Mouse (Mus musculus): ENCODE measurements around the gene Gm13090. TPM values are rescaled to one million over a fixed set of nuclear protein-coding genes. Genes with fewer than 3 reads are reported as not detected.

Gm13090 gene
- not detected in 2 replicates for polyA plus RNA-seq (2015; fragmentation: Nextera tagmentation; extraction: Ambion mirVana)

DNA sequence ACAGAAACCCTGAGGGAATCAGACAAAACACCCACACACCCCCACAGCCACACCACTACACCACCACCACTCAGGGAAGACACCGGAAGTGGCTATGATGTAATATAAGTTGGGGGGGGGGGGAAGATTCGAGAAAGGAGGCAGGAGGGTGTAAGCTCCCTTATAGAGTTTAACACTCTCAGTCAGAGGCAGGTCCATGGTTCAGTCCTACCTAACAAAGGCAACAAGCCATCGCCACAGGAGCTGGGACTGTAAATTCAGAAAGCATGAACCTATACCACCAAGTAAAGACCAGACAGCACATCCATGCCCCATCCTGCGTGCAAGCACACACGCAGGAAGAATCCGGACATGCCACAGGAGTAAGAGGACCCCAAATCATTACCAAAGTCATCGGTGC lies at the start of gene Gm13090:
TSS of gene Gm13090 (plus strand) at position 301 of the 400 bp plus-strand sequence.

DNA sequence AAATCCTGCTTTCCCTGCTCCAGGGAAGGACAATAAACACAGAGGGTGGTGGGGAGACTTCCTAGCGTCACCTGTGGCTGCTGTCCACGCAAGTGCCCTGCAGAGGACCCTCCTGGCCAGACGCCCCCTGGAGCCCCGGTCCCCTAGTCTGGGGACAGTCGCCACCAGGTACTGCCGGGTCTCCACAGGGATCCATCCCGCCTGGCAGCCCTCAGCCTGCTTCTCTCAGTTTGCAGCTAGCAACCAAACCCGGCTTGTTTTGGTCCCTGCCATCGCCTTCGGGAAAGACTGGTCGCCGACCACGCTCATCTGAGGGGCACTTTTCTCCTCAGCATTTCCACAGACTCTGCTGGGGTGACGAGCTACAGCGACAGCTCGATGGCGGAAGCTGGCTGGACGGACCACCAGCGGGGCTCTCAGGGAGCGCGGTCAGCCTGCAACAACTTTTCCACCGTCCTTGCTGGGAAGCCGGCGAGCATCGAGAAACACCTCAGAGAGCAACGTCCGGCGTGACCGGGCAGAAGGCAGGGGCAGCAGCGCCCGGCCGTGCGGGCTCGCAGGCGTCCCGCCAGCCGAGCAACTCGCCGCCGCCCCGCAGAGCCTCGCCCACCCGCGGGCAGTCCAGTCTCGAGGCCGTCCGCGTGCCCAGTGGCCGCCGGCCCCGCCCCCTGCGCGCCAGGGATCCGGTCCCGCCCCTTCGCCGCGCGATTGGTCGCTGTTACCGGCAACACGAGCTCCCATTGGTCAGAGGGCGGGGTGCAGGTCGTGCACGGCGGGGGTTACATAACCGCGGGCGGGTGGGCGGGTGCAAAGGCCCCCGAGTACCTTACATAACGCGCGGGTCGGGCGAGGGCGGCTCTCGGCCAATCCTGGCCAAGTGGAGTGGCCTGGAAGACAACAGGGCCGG lies 45.1 kb upstream of the Gm13090 start, which contains the start of gene Per3:
TSS of gene Per3 (minus strand) at position 629 of the 907 bp plus-strand sequence.

DNA sequence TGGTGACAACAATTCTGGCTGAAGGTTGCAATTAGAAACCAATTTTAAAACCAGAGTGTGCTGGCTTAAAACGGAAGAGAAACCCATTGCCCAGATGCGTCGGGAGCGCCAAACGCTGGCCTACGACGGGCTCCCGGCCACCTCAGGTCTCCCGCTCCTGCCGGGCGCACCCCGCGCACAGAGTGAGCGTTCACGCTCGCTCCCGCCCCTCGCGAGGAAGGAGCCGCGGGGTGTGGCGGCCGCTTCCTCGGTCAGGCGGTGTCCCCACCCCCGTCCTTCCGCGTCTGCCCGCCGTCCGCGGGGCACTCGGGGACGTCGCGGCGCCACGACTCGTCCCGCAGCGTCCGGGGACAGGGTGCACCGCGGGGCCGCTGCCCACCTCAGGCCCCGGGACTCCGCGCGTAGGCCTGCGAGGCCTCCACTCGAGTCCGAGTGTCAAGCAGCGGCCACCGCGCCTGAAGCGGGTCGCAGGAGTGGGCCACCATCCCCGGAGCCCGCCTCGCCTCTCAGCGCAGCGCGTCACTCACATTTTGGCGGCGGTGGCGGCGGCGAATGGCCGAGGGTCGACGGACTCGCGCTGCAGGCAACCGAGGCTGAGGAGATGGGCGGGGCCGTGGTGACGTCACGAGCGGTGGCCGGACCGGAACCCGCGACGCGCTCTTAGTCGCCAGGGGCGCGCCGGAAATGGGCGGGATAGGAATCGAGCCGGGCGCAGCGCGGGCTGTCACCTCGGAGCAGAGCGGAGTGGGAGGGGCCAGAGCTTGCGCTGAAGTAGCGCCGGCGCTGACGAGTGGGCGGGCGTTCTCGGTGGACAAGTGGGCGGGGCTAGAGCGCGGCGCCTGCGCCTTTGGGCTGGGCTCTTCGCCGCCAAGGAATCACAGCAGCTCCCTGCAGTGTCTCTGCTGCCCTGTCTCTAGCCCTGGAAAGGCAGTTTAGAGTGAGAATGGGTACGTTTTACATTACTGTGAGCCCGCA lies 31.7 kb upstream of the Gm13090 start, which contains the start of gene Vamp3:
TSS of gene Vamp3 (minus strand) at position 617 of the 975 bp plus-strand sequence.

Other genes with a start within 250 kb of the Gm13090 start
- 17.3 and 21.7 TPM in 2 replicates for gene Errfi1, start 235.7 kb upstream of the Gm13090 start, polyA plus RNA-seq (2015; fragmentation: Nextera tagmentation; extraction: Ambion mirVana)
- 237 and 350 TPM in 2 replicates for gene Park7, start 175.1 kb upstream of the Gm13090 start, polyA plus RNA-seq (2015; fragmentation: Nextera tagmentation; extraction: Ambion mirVana)
- gene Tnfrsf9, start 175.0 kb upstream of the Gm13090 start, polyA plus RNA-seq (2015; fragmentation: Nextera tagmentation; extraction: Ambion mirVana), result 0.26 and 0.91 TPM in 2 replicates
- not detected in 2 replicates for gene Uts2, start 92.5 kb upstream of the Gm13090 start, polyA plus RNA-seq (2015; fragmentation: Nextera tagmentation; extraction: Ambion mirVana)
- gene Per3, start 44.9 kb upstream of the Gm13090 start, polyA plus RNA-seq (2015; fragmentation: Nextera tagmentation; extraction: Ambion mirVana), result 6.3 and 8.1 TPM in 2 replicates
- gene Vamp3, start 31.6 kb upstream of the Gm13090 start, polyA plus RNA-seq (2015; fragmentation: Nextera tagmentation; extraction: Ambion mirVana), result 86.9 and 112 TPM in 2 replicates

Data from adrenal gland, postnatal 0 days (tissue).